In the genomic region with DNA sequence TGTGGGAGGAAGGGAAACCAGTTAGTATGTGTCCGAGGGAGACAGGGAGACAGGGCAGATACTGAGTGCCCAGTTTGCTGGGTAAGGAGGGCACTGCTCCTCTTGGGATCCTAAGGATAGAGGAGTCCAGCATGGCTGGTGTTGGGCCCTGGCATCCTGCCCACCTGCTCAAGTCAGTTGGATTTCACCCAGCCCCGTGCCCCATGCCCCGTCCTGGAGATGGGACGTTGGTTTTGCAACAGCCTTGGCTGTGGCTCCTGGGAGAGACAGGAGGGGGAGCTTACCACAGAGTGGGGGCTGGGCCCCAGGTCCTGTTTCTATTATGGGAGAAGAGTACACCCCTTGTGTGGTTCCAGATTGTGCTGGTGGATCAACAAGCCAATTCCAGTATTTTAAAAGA, we compare ENCODE assay signal across 8 mouse cellular contexts. TPM values are rescaled to one million over a fixed set of nuclear protein-coding genes. Genes with fewer than 3 reads are reported as not detected.
DNase-seq lines count a peak whose midpoint lies in the region; ATAC-seq lines count a peak whose summit lies in the region.

No protein-coding gene starts in this region.

- DNase-seq in cerebellum, adult 9-11 months, result peak; percentile 55
- DNase-seq in right cerebral cortex, postnatal 4 days, result peak; percentile 56
- no peak for DNase-seq in right cerebral cortex, postnatal 25 days
- DNase-seq in kidney, postnatal 25 days, result peak; percentile 92 to 94
- DNase-seq in frontal cortex, postnatal 36 days (ENCODE audit: low spot score in 2 of 2), result no peak
- DNase-seq in embryo, embryonic 11 days, result no peak

- no peak for ATAC-seq in cerebellum, adult (ENCODE audit: insufficient number of reproducible peaks, low FRiP score, low TSS enrichment)
- ATAC-seq in erythroid progenitor cell, adult 5-6 weeks (replicated peaks; ENCODE audit: low FRiP score, poor library complexity, severe bottlenecking), result no peak

RNA-seq across cellular contexts. Expression of a gene that starts 1.6 kb away (rescaled TPM):
- total RNA-seq in erythroid progenitor cell, adult 5-6 weeks (2015; ENCODE audit: low replicate concordance), result 613 and 617 TPM in 2 replicates
- 146 and 166 TPM in 2 replicates for total RNA-seq in erythroid progenitor cell, adult 5-6 weeks (2017; ENCODE audit: low replicate concordance)

RNA-seq across cellular contexts. Expression of a gene that starts 6.2 kb away (rescaled TPM):
- total RNA-seq in erythroid progenitor cell, adult 5-6 weeks (2015; ENCODE audit: low replicate concordance), result not detected in 2 replicates
- not detected in 2 replicates for total RNA-seq in erythroid progenitor cell, adult 5-6 weeks (2017; ENCODE audit: low replicate concordance)

RNA-seq across cellular contexts. Expression of a gene that starts 10.0 kb away (rescaled TPM):
- total RNA-seq in erythroid progenitor cell, adult 5-6 weeks (2015; ENCODE audit: low replicate concordance), result 0.84 TPM in 1 of 2 replicates, not detected in the other
- total RNA-seq in erythroid progenitor cell, adult 5-6 weeks (2017; ENCODE audit: low replicate concordance), result 0.83 and 1.7 TPM in 2 replicates

RNA-seq across cellular contexts. Expression of a gene that starts 10.2 kb away (rescaled TPM):
- total RNA-seq in erythroid progenitor cell, adult 5-6 weeks (2015; ENCODE audit: low replicate concordance), result 247 and 296 TPM in 2 replicates
- total RNA-seq in erythroid progenitor cell, adult 5-6 weeks (2017; ENCODE audit: low replicate concordance), result 52.3 and 54.7 TPM in 2 replicates

RNA-seq across cellular contexts. Expression of a gene that starts 24.3 kb away (rescaled TPM):
- 5.9 and 17.7 TPM in 2 replicates for total RNA-seq in erythroid progenitor cell, adult 5-6 weeks (2015; ENCODE audit: low replicate concordance)
- 8.0 and 9.1 TPM in 2 replicates for total RNA-seq in erythroid progenitor cell, adult 5-6 weeks (2017; ENCODE audit: low replicate concordance)

Comparison
In these comparisons a context has a peak if more than half of its experiments do, and no peak if none do; other contexts are left out.
1. DNase-seq: peak in cerebellum, adult 9-11 months (single experiment), right cerebral cortex, postnatal 4 days (single experiment) and kidney, postnatal 25 days (2 of 2); none in right cerebral cortex, postnatal 25 days (single experiment), frontal cortex, postnatal 36 days (0 of 2) and embryo, embryonic 11 days (single experiment).